Mouse (Mus musculus): ENCODE results near the gene Fndc8.

GRCm38 (mm10) chr11:82929633-82929950 is 37.7 kb downstream of the Fndc8 start:
- TF ChIP-seq ZC3H11A (IDR thresholded peaks at IDR 0.05; ENCODE audit: borderline replicate concordance, low read depth, low read length) = no peak
- TF ChIP-seq ZNF384 (IDR thresholded peaks at IDR 0.05; ENCODE audit: low read depth, low read length) = no peak

Measured in ES-E14 (cell line).